Mouse (Mus musculus): ENCODE measurements at regions not wholly inside any gene's neighbourhood (a gene's known extent, or its start where the extent isn't known, plus 50 kb on each side); places are given as distances from the start of the nearest gene placed in this dataset.

DNA sequence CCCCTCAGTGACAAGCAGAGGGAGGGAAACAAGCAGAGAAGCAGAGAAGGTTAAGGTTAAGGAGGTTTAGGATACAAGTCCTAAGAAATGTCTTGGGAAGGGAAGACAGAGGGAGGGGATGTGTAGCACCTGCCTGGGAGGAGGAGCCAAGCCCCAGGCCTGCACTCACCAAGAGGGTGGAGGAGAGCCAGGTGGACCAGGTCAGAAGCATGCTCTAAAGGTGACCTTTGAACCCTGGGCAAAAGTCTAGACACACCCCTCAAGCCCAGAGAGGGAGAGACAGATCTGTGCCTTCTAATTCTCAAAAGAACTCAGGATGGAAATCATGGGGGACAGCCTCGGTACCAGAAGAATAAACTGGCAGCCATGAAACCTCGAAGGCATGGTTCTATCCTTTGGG is 54.4 kb upstream of the Calm2 start:
- H3K36me3 ChIP-seq (ENCODE audit: poor library complexity, severe bottlenecking), result no peaks in the 10 kb centered on the region
- no peak overlapping the region for H3K4me3 ChIP-seq
- no peak overlapping the region for H3K4me2 ChIP-seq
- no peak overlapping the region for H3K27ac ChIP-seq
- 0 out of 2 replicates have a peak, but pooled peaks cover 3% of the 10 kb centered on the region for H3K9me3 ChIP-seq (replicated peaks)
- WGBS, result 55% methylated on average over 2 of the region's 2 CpGs
- no peak overlapping the region for H3K9ac ChIP-seq
- H3K27me3 ChIP-seq, result no peaks in the 10 kb centered on the region; the same call in 1 of the 2 replicates
- no peak; the same call in 1 of the 2 replicates for ATAC-seq
- peaks cover 16% of the 10 kb centered on the region for H3K4me1 ChIP-seq

DNA sequence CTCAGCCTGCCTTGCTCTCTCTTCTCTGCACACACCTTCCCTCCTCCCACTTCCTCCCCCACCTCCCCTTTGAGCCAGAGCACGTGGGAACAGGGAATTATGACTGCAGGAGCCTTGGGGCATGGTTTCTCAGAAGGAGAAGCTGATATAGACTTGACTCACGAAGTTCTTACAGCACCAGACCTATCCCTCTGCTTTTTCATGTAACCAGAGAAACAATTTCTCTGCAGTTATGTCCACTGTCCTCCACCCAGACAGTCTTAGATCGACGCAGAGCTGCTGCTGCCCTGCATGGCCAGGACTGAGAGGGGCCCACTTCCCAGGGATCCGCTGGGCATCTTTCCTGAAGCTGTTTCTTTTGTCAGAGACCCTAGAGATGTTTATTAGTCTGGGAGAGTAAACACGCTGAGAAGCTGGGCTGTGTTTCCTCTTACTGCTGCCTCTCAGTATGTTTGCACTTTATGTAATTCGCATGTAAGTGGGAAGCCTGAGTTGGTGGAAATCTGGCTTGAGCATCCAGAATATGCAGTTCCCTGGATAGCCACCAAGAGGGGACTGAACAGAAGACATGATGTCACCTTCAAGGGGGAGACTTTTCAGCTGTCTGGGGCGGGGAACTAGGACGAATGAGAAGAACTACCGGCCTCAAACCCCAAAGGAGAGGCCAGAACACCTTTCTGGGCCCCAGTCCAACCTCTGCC is 55.1 kb upstream of the Calm2 start:
- Histone ChIP-seq H3K36me3 (ENCODE audit: poor library complexity, severe bottlenecking) (no peaks in the 10 kb centered on the region), H3K9me3 (replicated peaks) (0 out of 2 replicates have a peak, but pooled peaks cover 3% of the 10 kb centered on the region), H3K4me1 (peaks cover 16% of the 10 kb centered on the region), H3K27ac (no peak overlapping the region), H3K9ac (no peak overlapping the region), H3K27me3 (no peaks in the 10 kb centered on the region; the same call in 1 of the 2 replicates), H3K4me2 (no peak overlapping the region), H3K4me3 (no peak overlapping the region)
- ATAC-seq, result no peak
- WGBS, result 33% methylated on average over 10 of the region's 10 CpGs

DNA sequence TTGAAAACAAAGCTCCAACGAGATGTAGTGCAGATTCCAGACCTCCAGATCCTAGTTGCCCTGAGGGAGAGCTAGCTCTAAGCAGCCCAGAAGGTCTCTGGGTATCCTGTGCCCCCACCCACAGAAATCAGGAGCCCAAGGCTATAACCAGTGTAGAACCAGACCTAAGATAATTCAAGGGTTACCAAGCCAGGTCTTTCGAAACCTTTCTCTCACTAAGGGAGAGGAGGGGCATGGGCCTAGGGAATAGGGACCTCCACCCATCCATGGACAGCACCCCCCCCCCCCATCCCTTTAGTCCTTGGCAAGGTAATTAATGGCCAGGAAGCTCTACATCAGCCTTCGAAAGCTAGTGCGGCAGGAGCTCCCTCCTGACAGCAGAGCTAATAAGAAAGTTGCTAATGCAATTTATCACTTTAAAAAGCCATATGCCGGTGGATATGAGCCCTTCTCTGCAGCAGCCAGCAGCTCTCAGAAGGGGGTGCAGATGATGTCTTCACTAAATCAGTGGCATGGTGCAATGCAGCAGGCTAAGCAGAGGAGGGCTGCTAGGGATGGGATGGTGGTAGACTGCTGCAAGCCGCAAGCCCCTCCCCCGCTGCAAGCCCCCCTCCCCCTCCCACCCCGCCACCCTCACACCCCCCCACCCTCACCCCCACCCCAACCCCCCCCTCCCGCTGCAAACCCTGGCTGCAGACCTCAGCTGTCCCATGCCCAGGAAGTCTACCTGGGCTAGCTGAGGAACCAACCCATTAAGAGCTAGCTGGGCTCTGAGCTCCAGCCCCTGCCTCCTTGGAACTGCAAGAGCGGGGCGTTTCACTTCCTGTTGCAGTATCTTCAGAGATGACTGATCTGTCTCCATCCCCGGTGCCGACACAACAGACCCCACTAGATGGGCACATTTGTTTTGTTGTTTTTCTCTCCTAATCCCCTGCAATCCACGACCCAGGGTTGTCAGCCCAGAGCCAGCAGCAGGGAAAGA is 55.9 kb upstream of the Calm2 start:
- ATAC-seq, result peak; percentile 85
- Histone ChIP-seq H3K36me3 (ENCODE audit: poor library complexity, severe bottlenecking) (no peaks in the 10 kb centered on the region), H3K9ac (no peak overlapping the region), H3K4me2 (no peak overlapping the region), H3K4me3 (no peak overlapping the region), H3K27me3 (no peaks in the 10 kb centered on the region; the same call in 1 of the 2 replicates), H3K9me3 (replicated peaks) (0 out of 2 replicates have a peak, but pooled peaks cover 3% of the 10 kb centered on the region), H3K27ac (no peak overlapping the region), H3K4me1 (peaks cover 16% of the 10 kb centered on the region)
- WGBS, result 23% methylated on average over 14 of the region's 14 CpGs

DNA sequence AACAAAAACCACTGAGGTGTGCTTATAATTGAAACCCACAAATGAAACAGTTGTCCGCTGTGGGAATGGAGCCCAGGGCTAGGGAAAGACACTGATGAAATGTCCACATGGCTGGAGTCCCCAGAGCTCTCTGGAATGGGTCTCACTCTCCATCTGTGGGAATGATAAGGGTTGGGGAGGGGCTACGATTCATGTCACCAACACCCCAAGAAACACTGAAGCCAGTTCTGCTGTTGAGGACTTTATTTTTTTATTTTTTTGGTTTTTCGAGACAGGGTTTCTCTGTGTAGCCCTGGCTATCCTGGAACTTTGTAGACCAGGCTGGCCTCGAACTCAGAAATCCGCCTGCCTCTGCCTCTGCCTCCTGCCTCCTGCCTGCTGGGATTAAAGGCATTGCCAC is 56.8 kb upstream of the Calm2 start:
- H3K4me2 ChIP-seq, result no peak overlapping the region
- no peak overlapping the region for H3K27ac ChIP-seq
- no peak overlapping the region for H3K9ac ChIP-seq
- H3K9me3 ChIP-seq (replicated peaks), result 0 out of 2 replicates have a peak, but pooled peaks cover 3% of the 10 kb centered on the region
- H3K4me3 ChIP-seq, result no peak overlapping the region
- no peak for ATAC-seq
- no peaks in the 10 kb centered on the region; the same call in 1 of the 2 replicates for H3K27me3 ChIP-seq
- peaks cover 23% of the 10 kb centered on the region for H3K4me1 ChIP-seq
- 84% methylated on average over 5 of the region's 5 CpGs for WGBS
- no peaks in the 10 kb centered on the region for H3K36me3 ChIP-seq (ENCODE audit: poor library complexity, severe bottlenecking)

DNA sequence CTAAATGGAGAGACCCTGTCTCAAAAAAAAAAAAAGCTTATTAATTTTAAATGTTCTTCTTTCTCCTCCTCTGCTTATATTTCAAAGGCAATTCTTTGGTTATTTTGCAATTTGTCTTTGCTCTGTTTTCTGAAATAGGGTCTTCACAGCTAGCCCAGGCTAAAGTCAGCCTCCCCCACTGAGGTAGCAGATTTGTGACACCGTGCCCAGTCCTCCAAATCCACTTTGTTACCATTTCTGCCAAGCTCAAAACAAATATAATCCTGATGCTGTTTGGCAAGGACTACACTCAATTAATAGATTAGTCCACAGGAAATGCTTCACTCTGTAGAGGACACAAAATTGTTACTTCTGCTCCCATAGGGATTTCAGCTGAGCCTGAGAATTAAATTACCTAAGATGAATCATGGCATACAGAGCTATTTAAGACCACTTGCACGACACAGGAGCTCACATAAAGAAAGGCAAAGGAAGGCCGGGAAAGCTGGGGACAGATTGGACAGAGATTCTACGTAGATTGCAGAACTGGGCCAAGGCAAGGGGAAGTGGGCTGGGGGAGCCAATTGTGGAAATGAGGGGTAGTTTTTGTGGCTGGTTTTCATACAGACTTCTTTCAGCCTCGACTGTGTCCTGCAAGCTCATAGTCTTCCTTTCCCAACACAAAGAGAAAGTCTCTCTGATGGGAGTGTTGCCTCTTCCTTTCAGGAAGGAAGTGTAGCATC is 58.4 kb upstream of the Calm2 start:
- no peaks in the 10 kb centered on the region; the same call in 1 of the 2 replicates for H3K27me3 ChIP-seq
- H3K4me3 ChIP-seq, result no peak overlapping the region
- H3K9me3 ChIP-seq (replicated peaks), result 0 out of 2 replicates have a peak, but pooled peaks cover 3% of the 10 kb centered on the region
- no peaks in the 10 kb centered on the region for H3K36me3 ChIP-seq (ENCODE audit: poor library complexity, severe bottlenecking)
- no peak overlapping the region for H3K4me2 ChIP-seq
- H3K27ac ChIP-seq, result no peak overlapping the region
- ATAC-seq, result no peak
- H3K9ac ChIP-seq, result no peak overlapping the region
- WGBS, result 63% methylated on average over 5 of the region's 5 CpGs
- H3K4me1 ChIP-seq, result peaks cover 25% of the 10 kb centered on the region

DNA sequence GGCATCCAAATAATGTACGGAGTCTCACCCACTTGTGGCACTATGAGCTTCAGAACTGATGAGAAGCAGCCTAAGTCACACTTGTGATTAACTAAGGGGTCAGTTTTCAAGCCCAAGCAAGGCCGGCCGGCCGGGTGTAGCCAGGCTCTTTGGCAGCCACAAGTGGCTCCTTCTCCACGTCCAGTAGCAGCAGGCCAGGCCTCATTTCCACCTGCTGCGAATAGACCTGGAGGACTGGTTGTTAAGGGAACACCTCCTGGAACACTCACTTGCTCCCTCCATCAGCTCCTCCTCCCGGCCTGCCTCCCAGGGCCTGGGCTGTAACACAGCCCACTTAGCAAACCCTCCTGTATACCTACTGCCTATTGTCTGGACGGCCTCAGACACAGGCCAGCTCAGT is 61.1 kb upstream of the Calm2 start:
- 40% methylated on average over 8 of the region's 8 CpGs for WGBS
- H3K4me2 ChIP-seq, result no peak overlapping the region
- ATAC-seq, result no peak

DNA sequence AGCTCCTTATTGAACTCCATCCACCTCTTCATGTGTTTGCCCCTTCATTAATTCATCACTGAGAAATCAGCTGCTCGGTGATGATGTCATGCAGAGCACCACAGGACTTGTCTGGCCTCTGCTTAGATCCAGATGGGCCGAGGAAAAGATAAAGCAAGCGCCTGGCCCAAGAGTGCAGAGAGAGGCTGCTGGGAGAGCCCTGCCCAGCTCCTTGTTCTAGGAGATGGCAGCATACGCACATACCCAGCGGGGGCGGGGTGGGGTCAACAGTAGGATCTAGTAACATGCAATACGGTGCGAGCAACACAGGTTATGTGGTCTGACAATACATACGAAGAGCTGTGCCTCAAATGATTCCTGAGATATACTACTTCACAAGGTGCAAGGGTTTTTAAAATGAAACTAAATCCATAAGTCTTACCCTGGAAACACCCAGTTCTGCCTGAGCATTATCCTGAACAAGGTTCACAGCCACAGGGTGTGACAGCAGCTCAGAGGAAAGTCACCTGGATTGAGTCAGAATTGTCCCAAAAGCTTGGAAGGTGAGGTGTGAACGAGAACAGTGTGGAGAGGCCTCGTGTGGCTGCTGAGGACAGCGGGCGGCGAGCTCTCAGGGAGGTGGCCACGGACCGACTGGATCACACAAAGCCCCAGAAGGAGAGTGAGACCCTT is 62.0 kb upstream of the Calm2 start:
- Histone ChIP-seq H3K9ac (no peak overlapping the region), H3K4me2 (no peak overlapping the region), H3K4me3 (no peak overlapping the region), H3K9me3 (replicated peaks) (0 out of 2 replicates have a peak, but pooled peaks cover 3% of the 10 kb centered on the region), H3K36me3 (ENCODE audit: poor library complexity, severe bottlenecking) (no peaks in the 10 kb centered on the region), H3K27ac (no peak overlapping the region), H3K4me1 (peaks cover 9% of the 10 kb centered on the region), H3K27me3 (no peaks in the 10 kb centered on the region)
- 69% methylated on average over 16 of the region's 16 CpGs for WGBS
- 0 out of 2 replicates have a peak, but pooled peaks have one; percentile 30 for ATAC-seq

More for the DNA sequence above, 61.1 kb upstream of the Calm2 start:
- Histone ChIP-seq H3K9ac (no peak overlapping the region), H3K27ac (no peak overlapping the region), H3K27me3 (no peaks in the 10 kb centered on the region), H3K4me1 (peaks cover 12% of the 10 kb centered on the region), H3K9me3 (replicated peaks) (0 out of 2 replicates have a peak, but pooled peaks cover 3% of the 10 kb centered on the region), H3K4me3 (no peak overlapping the region), H3K36me3 (ENCODE audit: poor library complexity, severe bottlenecking) (no peaks in the 10 kb centered on the region)

DNA sequence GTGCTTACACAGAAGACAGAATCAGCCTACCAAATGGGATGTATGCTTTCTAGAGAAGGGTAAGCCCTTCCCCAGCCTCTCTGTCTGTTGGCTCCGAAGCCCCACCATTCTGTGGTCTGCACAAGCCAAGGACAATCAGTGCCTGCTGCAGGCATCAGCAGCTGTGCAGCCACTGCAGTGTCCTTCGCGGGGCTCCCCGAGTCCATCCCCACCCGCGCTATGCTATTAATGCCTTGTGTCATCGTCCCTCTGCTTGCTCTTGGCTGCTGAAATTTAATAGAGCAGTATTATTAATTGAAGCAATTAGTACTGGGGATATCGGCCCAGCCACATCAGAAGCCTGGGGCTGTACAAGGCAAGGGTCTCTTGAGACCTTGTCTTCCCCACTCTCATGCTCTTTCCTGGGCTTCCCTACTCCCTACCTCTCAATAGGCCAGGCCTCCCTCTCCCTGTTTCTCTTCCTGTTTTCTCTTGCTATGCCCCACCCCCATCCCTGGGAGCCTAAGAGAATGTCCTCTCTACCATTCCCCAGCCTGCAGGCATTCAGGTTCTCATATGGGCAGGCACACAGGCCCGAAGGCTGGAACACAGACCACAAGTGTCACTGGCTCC is 65.4 kb upstream of the Calm2 start:
- Histone ChIP-seq H3K9me3 (replicated peaks) (no peaks in the 10 kb centered on the region), H3K9ac (no peak overlapping the region), H3K4me1 (peaks cover 9% of the 10 kb centered on the region), H3K36me3 (ENCODE audit: poor library complexity, severe bottlenecking) (no peaks in the 10 kb centered on the region), H3K27me3 (no peaks in the 10 kb centered on the region), H3K27ac (no peak overlapping the region), H3K4me3 (no peak overlapping the region), H3K4me2 (no peak overlapping the region)
- ATAC-seq, result no peak
- WGBS, result 59% methylated on average over 9 of the region's 9 CpGs

DNA sequence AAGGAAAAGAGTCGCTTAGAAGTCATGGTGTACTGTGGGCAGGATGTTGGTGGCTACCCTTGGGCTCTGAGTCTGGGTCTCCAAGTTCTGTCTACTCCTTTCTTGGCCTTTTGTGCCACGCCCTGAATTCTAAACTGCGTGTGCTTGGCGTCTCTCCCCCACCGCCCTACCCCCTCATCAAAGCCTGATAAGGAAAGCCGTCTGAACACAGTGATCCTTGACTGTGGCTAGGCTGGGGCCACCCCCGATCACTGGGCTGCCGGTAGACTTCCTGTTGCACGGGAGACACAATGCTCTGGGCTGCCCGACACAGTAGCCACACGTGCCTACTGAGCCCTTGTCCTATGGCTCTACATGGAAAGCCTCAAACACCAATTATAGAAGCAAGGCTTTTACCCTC is 67.1 kb upstream of the Calm2 start:
- H3K4me2 ChIP-seq, result no peak overlapping the region
- ATAC-seq, result no peak
- no peaks in the 10 kb centered on the region for H3K36me3 ChIP-seq (ENCODE audit: poor library complexity, severe bottlenecking)
- no peak overlapping the region for H3K9ac ChIP-seq
- no peaks in the 10 kb centered on the region for H3K9me3 ChIP-seq (replicated peaks)
- H3K27ac ChIP-seq, result no peak overlapping the region
- 74% methylated on average over 11 of the region's 11 CpGs for WGBS
- no peaks in the 10 kb centered on the region for H3K27me3 ChIP-seq
- no peak overlapping the region for H3K4me3 ChIP-seq
- no peaks in the 10 kb centered on the region for H3K4me1 ChIP-seq

DNA sequence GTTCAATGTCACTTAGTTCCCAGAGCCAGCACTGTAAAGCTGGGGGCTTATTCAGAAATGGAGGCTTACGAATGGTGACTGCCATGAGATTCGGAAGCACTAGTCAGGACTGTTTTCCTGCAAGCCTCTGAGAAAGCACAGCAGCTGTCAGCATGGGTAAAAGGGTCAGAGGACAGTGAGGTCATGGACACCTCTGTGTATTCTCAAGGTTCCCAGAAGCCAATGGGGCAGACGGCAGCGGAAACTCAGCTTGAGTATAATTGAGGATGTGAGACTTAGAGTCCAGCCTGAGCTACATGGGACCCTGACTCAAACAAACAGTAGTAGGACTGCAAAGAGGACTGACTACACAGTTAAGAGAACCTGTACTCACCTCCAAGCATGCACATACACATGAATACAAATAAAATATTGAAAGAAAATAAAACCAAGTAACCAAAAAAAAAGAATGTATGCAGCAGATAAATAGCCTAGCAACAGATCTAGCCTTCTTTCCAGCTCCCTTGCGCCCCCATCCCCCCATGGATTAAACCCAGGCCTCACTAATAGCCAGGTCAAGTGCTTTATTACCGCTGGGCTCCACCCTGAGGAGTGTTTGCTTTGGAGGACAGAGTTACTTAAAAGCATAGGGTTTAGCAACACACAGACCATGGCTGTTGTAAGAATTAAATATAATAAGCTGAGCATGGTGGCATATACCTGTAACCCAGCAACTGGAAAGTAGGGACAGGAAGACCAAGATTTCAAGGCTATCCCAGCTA is 67.8 kb upstream of the Calm2 start:
- Histone ChIP-seq H3K27ac (no peak overlapping the region), H3K4me3 (no peak overlapping the region), H3K4me1 (no peaks in the 10 kb centered on the region), H3K9ac (no peak overlapping the region), H3K36me3 (ENCODE audit: poor library complexity, severe bottlenecking) (no peaks in the 10 kb centered on the region), H3K27me3 (no peaks in the 10 kb centered on the region), H3K4me2 (no peak overlapping the region), H3K9me3 (replicated peaks) (no peaks in the 10 kb centered on the region)
- 68% methylated on average over 6 of the region's 6 CpGs for whole genome bisulfite sequencing
- ATAC-seq, result no peak

Measured in forebrain, embryonic 13.5 days (tissue).